ENCODE assay signal across 8 mouse cellular contexts in genomic region chr17:25508860-25509577, GRCm38 (mm10). TPM values are rescaled to one million over a fixed set of nuclear protein-coding genes. Genes with fewer than 3 reads are reported as not detected.
DNase-seq lines count a peak whose midpoint lies in the region; ATAC-seq and TF ChIP-seq lines count a peak whose summit lies in the region.

No protein-coding gene starts in this region.

- no peaks in the 10 kb centered on the region for H3K4me1 ChIP-seq in kidney, adult 2 months (ENCODE audit: control insufficient read depth, insufficient read depth, low read length)
- H3K4me1 ChIP-seq in kidney, embryonic 15.5 days: no peaks in the 10 kb centered on the region

- DNase-seq in kidney, adult 2 months: peak; percentile 6
- peak; percentile 56 for DNase-seq in ES-CJ7 (ENCODE audit: low read depth, low spot score)
- peak; percentile 10 for DNase-seq in c-Kit-positive CD71-positive TER-119-positive erythroid progenitor cells, embryonic 14.5 days (ENCODE audit: low spot score)
- DNase-seq in frontal cortex, postnatal 25 days (ENCODE audit: low spot score in 2 of 2): peak; percentile 79 to 84
- DNase-seq in left cerebral cortex, adult 18-20 months (ENCODE audit: low spot score in 2 of 2): peak; percentile 76 to 87
- peak; percentile 84 for DNase-seq in retina, embryonic 14.5 days (ENCODE audit: low spot score)

- H3K27me3 ChIP-seq in kidney, adult 2 months (replicated peaks; ENCODE audit: control insufficient read depth, insufficient read depth, low read length): no peaks in the 10 kb centered on the region
- no peaks in the 10 kb centered on the region for H3K27me3 ChIP-seq in kidney, embryonic 15.5 days

- H3K27ac ChIP-seq in kidney, adult 2 months (ENCODE audit: insufficient read depth, low read depth, low read length): no peak overlapping the region
- H3K27ac ChIP-seq in kidney, embryonic 15.5 days: no peak overlapping the region

- TF ChIP-seq POLR2A in kidney, adult 2 months (IDR thresholded peaks at IDR 0.05; ENCODE audit: low read depth, low read length): no peak

- TF ChIP-seq CTCF in kidney, adult 2 months (conservative IDR thresholded peaks at IDR 0.05; ENCODE audit: insufficient read depth, insufficient read length, low read depth, low read length): peak; percentile 36; the same call in 1 of the 2 replicates

- no peak for ATAC-seq in kidney, embryonic 15.5 days (replicated peaks; ENCODE audit: low FRiP score)
- no peak for ATAC-seq in monocyte, adult 5-6 weeks (replicated peaks; ENCODE audit: insufficient number of reproducible peaks, low FRiP score, low TSS enrichment, poor library complexity, severe bottlenecking)

- no peaks in the 10 kb centered on the region for H3K36me3 ChIP-seq in kidney, adult 2 months (ENCODE audit: control insufficient read depth, insufficient read depth, low read length)
- no peaks in the 10 kb centered on the region for H3K36me3 ChIP-seq in kidney, embryonic 15.5 days

- 53% methylated on average over 7 of the region's 7 CpGs for WGBS in kidney, adult 2 months
- 54% methylated on average over 7 of the region's 7 CpGs for WGBS in kidney, embryonic 15.5 days

- no peak overlapping the region for H3K9ac ChIP-seq in kidney, embryonic 15.5 days

- H3K4me3 ChIP-seq in kidney, adult 2 months (ENCODE audit: insufficient read depth, low read depth, low read length): no peak overlapping the region
- no peak overlapping the region for H3K4me3 ChIP-seq in kidney, embryonic 15.5 days (replicated peaks)

- no peaks in the 10 kb centered on the region for H3K9me3 ChIP-seq in kidney, embryonic 15.5 days (replicated peaks)

- no peak overlapping the region for H3K4me2 ChIP-seq in kidney, embryonic 15.5 days

RNA-seq across cellular contexts. Expression of gene Sstr5, which starts 11.9 kb away (rescaled TPM):
- polyA plus RNA-seq in kidney, adult 2 months (2012; rRNA removed): not detected in 2 replicates
- polyA plus RNA-seq in kidney, embryonic 15.5 days (2015; fragmentation: Nextera tagmentation; extraction: Ambion mirVana): not detected in 2 replicates
- 1 to 10 TPM in 1 of 2 experiments, under 1 TPM in 1; 0.75 to 1.1 TPM for total RNA-seq in left cerebral cortex, adult 18-20 months (2021)
- total RNA-seq in monocyte, adult 5-6 weeks (2017): not detected in 3 replicates

RNA-seq across cellular contexts. Expression of gene Tekt4, which starts 54.6 kb away (rescaled TPM):
- polyA plus RNA-seq in kidney, adult 2 months (2012; rRNA removed): 0.07 and 0.08 TPM in 2 replicates
- not detected in 2 replicates for polyA plus RNA-seq in kidney, embryonic 15.5 days (2015; fragmentation: Nextera tagmentation; extraction: Ambion mirVana)
- total RNA-seq in left cerebral cortex, adult 18-20 months (2021): 1 to 10 TPM in 1 of 2 experiments, under 1 TPM in 1; 0.49 to 1.2 TPM
- total RNA-seq in monocyte, adult 5-6 weeks (2017): not detected in 3 replicates

Comparison
In these comparisons a context has a peak if more than half of its experiments do, and no peak if none do; other contexts are left out.
1. DNase-seq: peak in every context shown above with its lines; median percentile 84 in retina, embryonic 14.5 days; 82 in frontal cortex, postnatal 25 days; 82 in left cerebral cortex, adult 18-20 months; 56 in ES-CJ7; 10 in c-Kit-positive CD71-positive TER-119-positive erythroid progenitor cells, embryonic 14.5 days; 6 in kidney, adult 2 months.